Mouse (Mus musculus) hindbrain, postnatal 0 days (tissue): ENCODE results near the gene Pigr. TPM values are rescaled to one million over a fixed set of nuclear protein-coding genes. Genes with fewer than 3 reads are reported as not detected.

Experiments used
- ATAC-seq: fragments of 200-750 bp; cut with Nextera tagmentation; 2 replicates; pipeline ENCODE4 v1.8.0; 2017; ENCODE audit warnings: mild to moderate bottlenecking, moderate TSS enrichment, moderate library complexity
- DNase-seq: peaks from one replicate; pipeline ENCODE4 v3.0.0-alpha.2; 2015; ENCODE audit warnings: low spot score
- H3K27ac ChIP-seq: fragments of 300-500 bp; sonication (generic); 2 replicates; pipeline ENCODE4 v1.5.1; 2014; ENCODE audit warnings: mild to moderate bottlenecking
- H3K27me3 ChIP-seq: fragments of 300-500 bp; sonication (generic); 2 replicates; pipeline ENCODE4 v1.6.1; 2014; ENCODE audit warnings: low read length, mixed read lengths; ENCODE audit not compliant: insufficient read depth
- H3K36me3 ChIP-seq: fragments of 300-500 bp; sonication (generic); 2 replicates; pipeline ENCODE4 v1.6.1; 2014; ENCODE audit warnings: low read length, mixed read lengths; ENCODE audit not compliant: insufficient read depth
- H3K4me1 ChIP-seq: fragments of 300-500 bp; sonication (generic); 2 replicates; pipeline ENCODE4 v1.6.1; 2014; ENCODE audit warnings: antibody characterized with exemption, low read length, mixed read lengths; ENCODE audit not compliant: insufficient read depth
- H3K4me2 ChIP-seq: fragments of 300-500 bp; sonication (generic); 2 replicates; pipeline ENCODE4 v1.6.1; 2014; ENCODE audit warnings: low read depth, mild to moderate bottlenecking, low read length, moderate library complexity, mixed read lengths
- H3K4me3 ChIP-seq: fragments of 300-500 bp; sonication (generic); 2 replicates; pipeline ENCODE4 v1.5.1; 2014; ENCODE audit warnings: low read length
- H3K9ac ChIP-seq: fragments of 300-500 bp; sonication (generic); replicated peaks from 2 replicates; pipeline ENCODE4 v1.6.1; 2014; ENCODE audit warnings: mild to moderate bottlenecking, low read length, moderate library complexity, mixed read lengths
- H3K9me3 ChIP-seq: fragments of 300-500 bp; sonication (generic); 2 replicates; pipeline ENCODE4 v1.6.1; 2016; ENCODE audit warnings: low read length, mixed read lengths
- CTCF ChIP-seq: IDR thresholded peaks from 2 replicates; pipeline ENCODE4 v1.5.1; 2016; ENCODE audit warnings: antibody characterized with exemption, control low read depth, low read depth
- WGBS: fragments of 180-500 bp; shearing (Covaris S2); extraction: QIAGEN DNeasy Blood & Tissue Kit; methylation state at CpG from one replicate; pipeline ENCODE4 v1.1.7; 2014; 5-methylcytosine and 5-hydroxymethylcytosine counted together
- polyA plus RNA-seq: library from polyadenylated mRNA; unstranded; fragments of >200 nt; fragmentation: Nextera tagmentation; extraction: Ambion mirVana; gene quantifications from 2 replicates; pipeline ENCODE4 v1.2.1, GENCODE M21; 2015
- total RNA-seq: library from RNA; depleted of rRNA; stranded (reverse); fragments of >200 nt; gene quantifications from 2 replicates; pipeline ENCODE4 v1.2.3, GENCODE M21; 2014

The Pigr gene
- total and polyA plus RNA-seq, 2 experiments from 2014 or later: not detected

DNA sequence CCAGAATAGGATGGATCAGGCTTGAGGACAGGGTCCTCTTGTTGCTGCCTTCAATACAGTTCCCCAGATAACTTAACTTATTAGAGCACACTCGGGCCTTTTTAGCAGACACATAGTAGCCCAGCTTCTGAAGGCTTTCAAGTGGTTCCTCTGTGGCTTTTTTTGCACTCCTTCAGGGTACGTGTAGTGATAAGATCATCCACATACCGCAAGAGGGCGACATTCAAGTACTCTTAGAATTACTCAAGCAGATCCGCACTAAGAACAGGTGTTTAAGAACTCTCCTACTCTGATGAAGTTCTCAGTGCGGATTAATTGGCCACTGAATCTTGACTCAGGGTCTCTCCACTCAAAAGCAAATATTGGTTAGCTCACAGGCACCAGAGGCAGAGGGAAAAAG, 11.8 kb downstream of the Pigr start:
- DNase-seq: peak; percentile 22
- Histone ChIP-seq H3K9me3 (no peaks in the 10 kb centered on the region), H3K27ac (no peak overlapping the region), H3K4me3 (no peak overlapping the region), H3K27me3 (no peaks in the 10 kb centered on the region), H3K36me3 (no peaks in the 10 kb centered on the region), H3K4me1 (no peaks in the 10 kb centered on the region), H3K4me2 (no peak overlapping the region), H3K9ac (no peak overlapping the region)
- TF ChIP-seq CTCF: peak; percentile 36
- ATAC-seq: no peak
- WGBS: 53% methylated on average over 6 of the region's 6 CpGs

GRCm38 (mm10) chr1:130840599-130841379, 14.3 kb downstream of the Pigr start:
- Histone ChIP-seq H3K4me1 (no peaks in the 10 kb centered on the region), H3K27me3 (no peaks in the 10 kb centered on the region), H3K27ac (no peak overlapping the region), H3K4me3 (no peak overlapping the region), H3K9ac (no peak overlapping the region), H3K36me3 (no peaks in the 10 kb centered on the region), H3K9me3 (no peaks in the 10 kb centered on the region), H3K4me2 (no peak overlapping the region)
- 77% methylated on average over 8 of the region's 8 CpGs for WGBS
- DNase-seq: no peak
- TF ChIP-seq CTCF: no peak
- no peak for ATAC-seq

DNA sequence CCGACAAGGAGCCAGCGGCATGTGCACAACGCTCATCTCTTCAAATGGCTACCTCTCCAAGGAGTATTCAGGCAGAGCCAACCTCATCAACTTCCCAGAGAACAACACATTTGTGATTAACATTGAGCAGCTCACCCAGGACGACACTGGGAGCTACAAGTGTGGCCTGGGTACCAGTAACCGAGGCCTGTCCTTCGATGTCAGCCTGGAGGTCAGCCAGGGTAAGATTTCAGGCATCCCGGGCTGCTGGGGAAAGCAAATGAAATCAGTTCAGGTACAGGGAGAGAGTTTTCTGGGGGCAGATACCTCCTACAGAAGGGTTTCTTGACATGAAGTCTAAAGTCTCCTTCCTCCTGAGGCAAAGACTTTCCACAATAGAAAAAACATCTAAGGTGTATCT, 15.1 kb downstream of the Pigr start:
- WGBS: 89% methylated on average over 7 of the region's 7 CpGs

GRCm38 (mm10) chr1:130844516-130844915, 18.0 kb downstream of the Pigr start:
- 92% methylated on average over 7 of the region's 7 CpGs for WGBS
- no peak for DNase-seq
- no peak for TF ChIP-seq CTCF

More for the DNA sequence above, 15.1 kb downstream of the Pigr start:
- Histone ChIP-seq H3K9me3 (no peaks in the 10 kb centered on the region), H3K9ac (no peak overlapping the region), H3K27ac (no peak overlapping the region), H3K4me2 (no peak overlapping the region), H3K27me3 (no peaks in the 10 kb centered on the region), H3K4me3 (no peak overlapping the region), H3K4me1 (no peaks in the 10 kb centered on the region), H3K36me3 (no peaks in the 10 kb centered on the region)
- DNase-seq: no peak
- no peak for ATAC-seq
- no peak for TF ChIP-seq CTCF

GRCm38 (mm10) chr1:130849530-130850214, 23.2 kb downstream of the Pigr start:
- Histone ChIP-seq H3K27me3 (no peaks in the 10 kb centered on the region), H3K4me2 (no peak overlapping the region), H3K4me3 (no peak overlapping the region), H3K27ac (no peak overlapping the region), H3K4me1 (no peaks in the 10 kb centered on the region), H3K36me3 (no peaks in the 10 kb centered on the region), H3K9ac (no peak overlapping the region), H3K9me3 (no peaks in the 10 kb centered on the region)
- ATAC-seq (no peak), DNase-seq (no peak)
- 89% methylated on average over 10 of the region's 10 CpGs for WGBS
- no peak for TF ChIP-seq CTCF

More at GRCm38 (mm10) chr1:130844516-130844915, 18.0 kb downstream of the Pigr start:
- no peaks in the 10 kb centered on the region for H3K27me3 ChIP-seq
- H3K36me3 ChIP-seq: no peaks in the 10 kb centered on the region
- no peak for ATAC-seq
- no peak overlapping the region for H3K4me3 ChIP-seq
- no peak overlapping the region for H3K9ac ChIP-seq
- H3K27ac ChIP-seq: no peak overlapping the region
- no peaks in the 10 kb centered on the region for H3K4me1 ChIP-seq
- no peak overlapping the region for H3K4me2 ChIP-seq
- no peaks in the 10 kb centered on the region for H3K9me3 ChIP-seq

DNA sequence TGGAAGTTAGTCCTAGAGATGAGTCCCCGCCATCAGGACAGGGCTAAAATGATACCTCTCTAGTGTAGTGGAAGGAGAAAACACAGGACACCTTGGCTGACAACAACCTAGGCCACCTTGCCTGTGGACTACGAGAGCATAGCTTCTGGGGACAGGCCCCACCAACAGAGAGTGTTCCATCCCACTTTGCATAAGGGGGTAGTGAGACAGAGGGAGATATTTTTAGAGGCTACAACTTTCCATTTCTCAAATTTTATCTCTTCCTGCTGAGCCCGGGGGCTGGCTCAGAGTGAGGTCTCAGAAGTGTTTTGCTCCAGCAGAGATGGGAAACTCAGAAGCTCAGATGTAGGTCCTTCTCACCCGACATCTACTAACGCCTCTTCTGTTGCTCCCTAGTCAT, 23.9 kb downstream of the Pigr start:
- Histone ChIP-seq H3K4me1 (no peaks in the 10 kb centered on the region), H3K4me3 (no peak overlapping the region), H3K27ac (no peak overlapping the region), H3K9me3 (no peaks in the 10 kb centered on the region), H3K4me2 (no peak overlapping the region), H3K27me3 (no peaks in the 10 kb centered on the region), H3K36me3 (no peaks in the 10 kb centered on the region), H3K9ac (no peak overlapping the region)
- no peak for DNase-seq
- 90% methylated on average over 5 of the region's 5 CpGs for WGBS
- no peak for ATAC-seq
- TF ChIP-seq CTCF: no peak

- no peak overlapping the region for H3K9ac ChIP-seq
- no peak for TF ChIP-seq CTCF
- 74% methylated on average over 9 of the region's 9 CpGs for WGBS
These were observed 28.3 kb downstream of the Pigr start for GRCm38 (mm10) chr1:130854819-130855218.

More at GRCm38 (mm10) chr1:130854819-130855218, 28.3 kb downstream of the Pigr start:
- H3K9me3 ChIP-seq: no peaks in the 10 kb centered on the region
- DNase-seq: no peak
- no peaks in the 10 kb centered on the region for H3K4me1 ChIP-seq
- no peaks in the 10 kb centered on the region for H3K36me3 ChIP-seq
- H3K4me3 ChIP-seq: no peak overlapping the region
- no peak for ATAC-seq
- H3K27me3 ChIP-seq: no peaks in the 10 kb centered on the region
- H3K27ac ChIP-seq: no peak overlapping the region
- no peak overlapping the region for H3K4me2 ChIP-seq
